Mouse (Mus musculus) E14TG2a.4 (cell line): ENCODE results near the gene Sult6b2.

ENCODE experiments used
- H3K27me3 ChIP-seq: 2 replicates; pipeline ENCODE4 v1.6.1; 2014; ENCODE audit warnings: low read length, control low read depth; ENCODE audit not compliant: insufficient read depth
- H3K36me3 ChIP-seq: 2 replicates; pipeline ENCODE4 v1.6.1; 2014; ENCODE audit warnings: low read length, control low read depth; ENCODE audit not compliant: insufficient read depth
- H3K4me1 ChIP-seq: replicated peaks from 2 replicates; pipeline ENCODE4 v1.6.1; 2014; ENCODE audit warnings: low read depth, low read length, control low read depth
- H3K4me3 ChIP-seq: replicated peaks from 2 replicates; pipeline ENCODE4 v1.5.1; 2014; ENCODE audit warnings: mild to moderate bottlenecking, low read length
- H3K9me3 ChIP-seq: 2 replicates; pipeline ENCODE4 v1.6.1; 2014; ENCODE audit warnings: low read length, control low read depth
- CTCF ChIP-seq: conservative IDR thresholded peaks from 2 replicates; pipeline ENCODE4 v1.5.1; 2014; ENCODE audit warnings: low read length
- NANOG ChIP-seq: IDR thresholded peaks from 2 replicates; pipeline ENCODE4 v1.6.1; 2014; ENCODE audit warnings: borderline replicate concordance, low read length, mixed read lengths
- POU5F1 ChIP-seq: IDR thresholded peaks from 2 replicates; pipeline ENCODE4 v1.6.1; 2014; ENCODE audit warnings: low read length, borderline replicate concordance

Gene Sult6b2

GRCm38 (mm10) chr6:142823008-142823787, 18.9 kb upstream of the Sult6b2 start:
- H3K27me3 ChIP-seq = no peaks in the 10 kb centered on the region
- TF ChIP-seq POU5F1 (no peak), CTCF (no peak), NANOG (no peak)
- H3K4me3 ChIP-seq = no peak overlapping the region
- H3K36me3 ChIP-seq = peaks cover 19% of the 10 kb centered on the region
- 0 out of 2 replicates have a peak, but pooled peaks cover under 1% of the 10 kb centered on the region for H3K4me1 ChIP-seq
- no peaks in the 10 kb centered on the region for H3K9me3 ChIP-seq

GRCm38 (mm10) chr6:142818306-142818705, 14.0 kb upstream of the Sult6b2 start:
- peaks cover 37% of the 10 kb centered on the region for H3K4me1 ChIP-seq
- H3K4me3 ChIP-seq = no peak overlapping the region
- no peaks in the 10 kb centered on the region for H3K36me3 ChIP-seq
- H3K9me3 ChIP-seq = no peaks in the 10 kb centered on the region
- TF ChIP-seq POU5F1 (no peak), CTCF (no peak), NANOG (no peak)
- no peaks in the 10 kb centered on the region; the same call in 1 of the 2 replicates for H3K27me3 ChIP-seq

GRCm38 (mm10) chr6:142815513-142815912, 11.2 kb upstream of the Sult6b2 start:
- Histone ChIP-seq H3K36me3 (no peaks in the 10 kb centered on the region), H3K27me3 (no peaks in the 10 kb centered on the region; the same call in 1 of the 2 replicates), H3K4me3 (no peak overlapping the region), H3K4me1 (peaks cover 48% of the 10 kb centered on the region), H3K9me3 (no peaks in the 10 kb centered on the region)
- TF ChIP-seq POU5F1 (no peak), NANOG (no peak), CTCF (no peak)

- Histone ChIP-seq H3K9me3 (no peaks in the 10 kb centered on the region), H3K4me1 (peaks cover 57% of the 10 kb centered on the region), H3K36me3 (no peaks in the 10 kb centered on the region), H3K4me3 (peak overlapping the region; percentile 59), H3K27me3 (no peaks in the 10 kb centered on the region; the same call in 1 of the 2 replicates)
- TF ChIP-seq NANOG (no peak), POU5F1 (no peak), CTCF (peak; percentile 85)
Measured at GRCm38 (mm10) chr6:142814495-142814921, 10.2 kb upstream of the Sult6b2 start.

GRCm38 (mm10) chr6:142814011-142814410, 9.7 kb upstream of the Sult6b2 start:
- peaks cover 60% of the 10 kb centered on the region for H3K4me1 ChIP-seq
- H3K36me3 ChIP-seq = no peaks in the 10 kb centered on the region
- no peaks in the 10 kb centered on the region for H3K9me3 ChIP-seq
- H3K27me3 ChIP-seq = no peaks in the 10 kb centered on the region; the same call in 1 of the 2 replicates
- no peak for TF ChIP-seq POU5F1
- no peak for TF ChIP-seq NANOG
- TF ChIP-seq CTCF = no peak
- peak overlapping the region; percentile 59; the same call in 1 of the 2 replicates for H3K4me3 ChIP-seq

GRCm38 (mm10) chr6:142812969-142813368, 8.7 kb upstream of the Sult6b2 start:
- Histone ChIP-seq H3K27me3 (no peaks in the 10 kb centered on the region; the same call in 1 of the 2 replicates), H3K36me3 (no peaks in the 10 kb centered on the region), H3K9me3 (no peaks in the 10 kb centered on the region), H3K4me3 (no peak overlapping the region), H3K4me1 (peaks cover 67% of the 10 kb centered on the region)
- TF ChIP-seq POU5F1 (no peak), CTCF (no peak), NANOG (no peak)

GRCm38 (mm10) chr6:142810239-142810638, 5.9 kb upstream of the Sult6b2 start:
- H3K4me3 ChIP-seq = no peak overlapping the region
- peaks cover 47% of the 10 kb centered on the region for H3K4me1 ChIP-seq
- no peak for TF ChIP-seq CTCF
- TF ChIP-seq NANOG = no peak
- TF ChIP-seq POU5F1 = no peak
- no peaks in the 10 kb centered on the region for H3K36me3 ChIP-seq
- no peaks in the 10 kb centered on the region for H3K9me3 ChIP-seq
- H3K27me3 ChIP-seq = no peaks in the 10 kb centered on the region; the same call in 1 of the 2 replicates

GRCm38 (mm10) chr6:142809373-142810098, 5.2 kb upstream of the Sult6b2 start:
- Histone ChIP-seq H3K9me3 (no peaks in the 10 kb centered on the region), H3K27me3 (no peaks in the 10 kb centered on the region; the same call in 1 of the 2 replicates), H3K36me3 (no peaks in the 10 kb centered on the region), H3K4me3 (no peak overlapping the region), H3K4me1 (peaks cover 43% of the 10 kb centered on the region)
- TF ChIP-seq CTCF (no peak), NANOG (no peak), POU5F1 (no peak)

- TF ChIP-seq POU5F1 (no peak), CTCF (no peak), NANOG (no peak)
- Histone ChIP-seq H3K4me3 (no peak overlapping the region), H3K27me3 (no peaks in the 10 kb centered on the region), H3K9me3 (no peaks in the 10 kb centered on the region), H3K4me1 (peaks cover 32% of the 10 kb centered on the region), H3K36me3 (no peaks in the 10 kb centered on the region)
Measured at GRCm38 (mm10) chr6:142806326-142806725, 2.0 kb upstream of the Sult6b2 start.
